Mouse (Mus musculus) CH12.LX (cell line): ENCODE measurements around the gene Riox1. TPM values are rescaled to one million over a fixed set of nuclear protein-coding genes. Genes with fewer than 3 reads are reported as not detected.

Experiments
- DNase-seq: peaks from one replicate; pipeline ENCODE4 v3.0.0-alpha.2; 2013; ENCODE audit errors: extremely low read depth
- H3K27ac ChIP-seq: 2 replicates; pipeline ENCODE4 v1.5.1; 2012; ENCODE audit warnings: low read depth, mild to moderate bottlenecking, control low read depth, moderate library complexity; ENCODE audit not compliant: insufficient read depth
- H3K27me3 ChIP-seq: replicated peaks from 2 replicates; pipeline ENCODE3; 2012; ENCODE audit warnings: inconsistent platforms
- H3K36me3 ChIP-seq, 2 experiments: replicated peaks in 1 of 2; 2 replicates each; pipeline versions ENCODE3 to v1.6.1; 2012; ENCODE audit warnings: inconsistent platforms in 1 of 2, low read length in 1 of 2, mild to moderate bottlenecking in 1 of 2, mixed read lengths in 1 of 2, moderate library complexity in 1 of 2; ENCODE audit not compliant: control insufficient read depth in 1 of 2, insufficient read depth in 1 of 2
- H3K4me1 ChIP-seq, 2 experiments: 2 replicates each; pipeline ENCODE4 v1.6.1; 2012; ENCODE audit warnings: inconsistent platforms in 1 of 2, moderate library complexity in 1 of 2; ENCODE audit not compliant: insufficient read depth in 2 of 2, control insufficient read depth in 1 of 2
- H3K4me2 ChIP-seq: 2 replicates; pipeline ENCODE4 v1.6.1; 2012; ENCODE audit warnings: low read depth, mild to moderate bottlenecking, control low read depth; ENCODE audit not compliant: poor library complexity, insufficient read depth, severe bottlenecking
- H3K4me3 ChIP-seq, 3 experiments: fragments of 150-350 bp in 1 of 3; sonication (generic) in 1 of 3; replicated peaks in 1 of 3; 2 replicates each; pipeline versions ENCODE3 to v1.5.1; 2011 to 2012; ENCODE audit warnings: low read depth in 2 of 3, low read length in 2 of 3, mild to moderate bottlenecking in 2 of 3, moderate library complexity in 2 of 3, control low read depth in 1 of 3, improper control_type of control experiment in 1 of 3, inconsistent platforms in 1 of 3, mixed read lengths in 1 of 3; ENCODE audit not compliant: poor library complexity in 1 of 3
- H3K79me2 ChIP-seq: replicated peaks from 2 replicates; pipeline ENCODE4 v1.6.1; 2012; ENCODE audit warnings: mild to moderate bottlenecking, moderate library complexity; ENCODE audit not compliant: control insufficient read depth, poor library complexity, insufficient read depth, severe bottlenecking; ENCODE audit errors: extremely low read depth
- H3K9ac ChIP-seq: 2 replicates; pipeline ENCODE4 v1.6.1; 2012; ENCODE audit warnings: low read depth, mild to moderate bottlenecking, control low read depth, moderate library complexity; ENCODE audit not compliant: insufficient read depth
- H3K9me3 ChIP-seq: replicated peaks from 2 replicates; pipeline ENCODE3; 2012; ENCODE audit warnings: low read length, inconsistent platforms, mixed read lengths
- CHD2 ChIP-seq: IDR thresholded peaks from 2 replicates; pipeline ENCODE4 v1.6.1; 2011; ENCODE audit warnings: low read length, improper control_type of control experiment
- CTCF ChIP-seq, 2 experiments: IDR thresholded peaks in 1 of 2; conservative IDR thresholded peaks in 1 of 2; 2 replicates each; pipeline ENCODE4 v1.5.1; 2011 to 2012; ENCODE audit warnings: low read depth in 2 of 2, low read length in 2 of 2, improper control_type of control experiment in 1 of 2, inconsistent platforms in 1 of 2, mild to moderate bottlenecking in 1 of 2, moderate library complexity in 1 of 2
- E2F4 ChIP-seq: IDR thresholded peaks from 2 replicates; pipeline ENCODE4 v1.6.1; 2011; ENCODE audit warnings: low read depth, low read length, improper control_type of control experiment; ENCODE audit not compliant: insufficient replicate concordance
- ELF1 ChIP-seq: IDR thresholded peaks from 2 replicates; pipeline ENCODE4 v1.6.1; 2014; ENCODE audit warnings: low read depth, mild to moderate bottlenecking, inconsistent platforms, low read length, improper control_type of control experiment
- EP300 ChIP-seq: IDR thresholded peaks from 2 replicates; pipeline ENCODE4 v1.6.1; 2011; ENCODE audit warnings: low read length, improper control_type of control experiment
- ETS1 ChIP-seq: conservative IDR thresholded peaks from 2 replicates; pipeline ENCODE4 v1.6.1; 2012; ENCODE audit warnings: low read depth, mild to moderate bottlenecking, inconsistent platforms, low read length, improper control_type of control experiment, moderate library complexity
- HCFC1 ChIP-seq: IDR thresholded peaks from 2 replicates; pipeline ENCODE4 v1.6.1; 2012; ENCODE audit warnings: low read depth, mild to moderate bottlenecking, inconsistent platforms, low read length, improper control_type of control experiment
- IRF4 ChIP-seq: IDR thresholded peaks from 2 replicates; pipeline ENCODE4 v1.6.1; 2014; ENCODE audit warnings: low read depth, mild to moderate bottlenecking, inconsistent platforms, low read length, improper control_type of control experiment
- JUND ChIP-seq: conservative IDR thresholded peaks from 2 replicates; pipeline ENCODE4 v1.6.1; 2011; ENCODE audit warnings: low read depth, low read length, improper control_type of control experiment
- MAFK ChIP-seq: IDR thresholded peaks from 2 replicates; pipeline ENCODE4 v1.6.1; 2011; ENCODE audit warnings: low read length, improper control_type of control experiment; ENCODE audit not compliant: insufficient replicate concordance
- MAX ChIP-seq: IDR thresholded peaks from 2 replicates; pipeline ENCODE4 v1.6.1; 2011; ENCODE audit warnings: low read length, improper control_type of control experiment
- MEF2A ChIP-seq: IDR thresholded peaks from 2 replicates; pipeline ENCODE4 v1.6.1; 2014; ENCODE audit warnings: low read depth, mild to moderate bottlenecking, inconsistent platforms, low read length, improper control_type of control experiment, borderline replicate concordance
- MXI1 ChIP-seq: IDR thresholded peaks from 2 replicates; pipeline ENCODE4 v1.6.1; 2011; ENCODE audit warnings: mild to moderate bottlenecking, low read depth, low read length, improper control_type of control experiment
- MYC ChIP-seq: IDR thresholded peaks from 2 replicates; pipeline ENCODE4 v1.6.1; 2011; ENCODE audit warnings: low read depth, mild to moderate bottlenecking, improper control_type of control experiment, low read length
- NELFE ChIP-seq: IDR thresholded peaks from 2 replicates; pipeline ENCODE4 v1.6.1; 2011; ENCODE audit warnings: low read depth, low read length, improper control_type of control experiment
- POLR2A ChIP-seq: IDR thresholded peaks from 2 replicates; pipeline ENCODE4 v1.6.1; 2011; ENCODE audit warnings: low read depth, mild to moderate bottlenecking, improper control_type of control experiment, low read length
- POLR2AphosphoS2 ChIP-seq: IDR thresholded peaks from 2 replicates; pipeline ENCODE4 v1.6.1; 2011; ENCODE audit warnings: low read depth, low read length, improper control_type of control experiment
- RCOR1 ChIP-seq: conservative IDR thresholded peaks from 2 replicates; pipeline ENCODE4 v1.6.1; 2012; ENCODE audit warnings: low read depth, mild to moderate bottlenecking, inconsistent platforms, low read length, improper control_type of control experiment
- SIN3A ChIP-seq: IDR thresholded peaks from 2 replicates; pipeline ENCODE4 v1.6.1; 2012; ENCODE audit warnings: low read length, improper control_type of control experiment, inconsistent platforms
- SMC3 ChIP-seq: IDR thresholded peaks from 2 replicates; pipeline ENCODE4 v1.6.1; 2011; ENCODE audit warnings: low read depth, low read length, improper control_type of control experiment
- TBP ChIP-seq: conservative IDR thresholded peaks from 2 replicates; pipeline ENCODE4 v1.6.1; 2011; ENCODE audit warnings: low read depth, low read length, improper control_type of control experiment
- TCF12 ChIP-seq: IDR thresholded peaks from 2 replicates; pipeline ENCODE4 v1.6.1; 2014; ENCODE audit warnings: low read depth, mild to moderate bottlenecking, inconsistent platforms, low read length, improper control_type of control experiment
- USF1 ChIP-seq: IDR thresholded peaks from 2 replicates; pipeline ENCODE4 v1.6.1; 2014; ENCODE audit warnings: low read depth, mild to moderate bottlenecking, inconsistent platforms, low read length, improper control_type of control experiment
- ZKSCAN1 ChIP-seq: IDR thresholded peaks from 2 replicates; pipeline ENCODE4 v1.6.1; 2012; ENCODE audit warnings: low read depth, inconsistent platforms, low read length, improper control_type of control experiment, borderline replicate concordance
- ZNF384 ChIP-seq: IDR thresholded peaks from 2 replicates; pipeline ENCODE4 v1.6.1; 2012; ENCODE audit warnings: low read depth, low read length, improper control_type of control experiment, inconsistent platforms
- dilution Hi-C: fragments of 300-500 bp; cut with MboI; formaldehyde crosslinking; loops from 2 replicates; pipeline ENCODE4 v1.14.3; 2020; ENCODE audit warnings: low sequenced_read_pairs; ENCODE audit not compliant: extremely low pct_unique_long_range_greater_than_20kb, extremely low pct_ligation_motif_present
- in situ Hi-C: fragments of 300-500 bp; cut with MboI; formaldehyde crosslinking; loops from 3 replicates; pipeline ENCODE4 v1.14.3; 2019; ENCODE audit warnings: low sequenced_read_pairs, low pct_ligation_motif_present, low pct_unique_long_range_greater_than_20kb, mixed read lengths
- polyA plus RNA-seq: library from polyadenylated mRNA; unstranded; fragments of >175 nt; gene quantifications from 2 replicates; pipeline ENCODE4 v1.2.1, GENCODE M21; 2012; ENCODE audit warnings: low read depth; ENCODE audit not compliant: insufficient read length
- total RNA-seq, 2 experiments: library from RNA; depleted of rRNA; stranded (reverse); fragments of 300-350 nt in 1 of 2; fragments of >200 nt in 1 of 2; gene quantifications; 2 replicates each; pipeline ENCODE4 v1.2.3; 2012 to 2014

Riox1 gene
- total and polyA plus RNA-seq, 3 experiments = 29.5 to 34.3 (median 31.9) TPM

DNA sequence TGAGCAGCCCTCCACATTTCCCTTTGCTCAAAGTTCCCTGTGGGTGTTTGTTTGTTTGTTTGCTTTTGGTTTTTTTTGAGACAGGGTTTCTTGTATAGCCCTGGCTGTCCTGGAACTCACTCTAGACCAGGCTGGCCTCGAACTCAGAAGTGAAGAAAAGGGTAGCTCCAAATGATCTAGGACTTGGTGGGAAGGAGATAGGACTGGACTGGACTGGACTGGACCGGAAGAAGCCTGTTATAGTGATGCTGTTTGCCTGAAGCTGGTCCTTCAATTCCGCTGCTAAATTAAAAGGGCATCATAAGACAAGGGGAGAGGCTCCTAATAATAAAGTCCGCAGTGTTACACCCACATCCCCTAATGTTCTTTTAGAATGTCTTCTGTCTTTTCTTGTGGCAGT is 38.1 kb downstream of the Riox1 start:
- H3K27ac ChIP-seq = 0 out of 2 replicates have a peak overlapping the region, but pooled peaks have one; percentile 84
- H3K79me2 ChIP-seq = no peaks in the 10 kb centered on the region
- no peak for TF ChIP-seq POLR2A
- TF ChIP-seq NELFE = no peak
- TF ChIP-seq ZNF384 = no peak
- TF ChIP-seq ELF1 = no peak
- no peak for TF ChIP-seq MEF2A
- TF ChIP-seq E2F4 = no peak
- no peak for TF ChIP-seq ETS1
- no peak for TF ChIP-seq MYC
- no peak for TF ChIP-seq SIN3A
- TF ChIP-seq ZKSCAN1 = no peak
- TF ChIP-seq CHD2 = no peak
- no peak for TF ChIP-seq EP300
- TF ChIP-seq MXI1 = no peak
- no peak for TF ChIP-seq TBP
- TF ChIP-seq JUND = no peak
- no peak for TF ChIP-seq RCOR1
- no peak for TF ChIP-seq MAX
- TF ChIP-seq USF1 = no peak
- no peak for TF ChIP-seq POLR2AphosphoS2
- TF ChIP-seq SMC3 = no peak

DNA sequence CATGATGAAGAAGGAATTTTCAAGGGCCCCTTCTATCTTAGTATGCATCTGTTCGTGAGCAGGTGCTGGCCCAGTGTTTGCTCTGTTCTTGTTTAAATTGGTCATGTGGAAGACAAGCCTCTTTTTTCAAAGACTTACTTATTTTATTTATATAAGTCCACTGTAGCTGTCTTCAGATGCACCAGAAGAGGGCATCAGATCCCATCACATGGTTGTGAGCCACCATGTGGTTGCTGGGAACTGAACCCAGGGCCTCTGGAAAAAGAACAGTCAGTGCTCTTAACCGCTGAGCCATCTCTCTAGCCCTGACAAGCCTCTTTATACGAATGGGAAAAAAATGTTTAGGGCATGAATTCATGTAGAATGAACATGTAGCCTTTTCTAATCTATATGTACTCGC is 39.0 kb downstream of the Riox1 start:
- in situ Hi-C loops = no loop called here
- DNase-seq = no peak
- no peak overlapping the region for H3K4me2 ChIP-seq
- H3K9ac ChIP-seq = no peak overlapping the region
- H3K36me3 ChIP-seq = peaks cover 14 to 21% of the 10 kb centered on the region in 2 experiments
- TF ChIP-seq MAFK (no peak), HCFC1 (no peak), TCF12 (no peak), USF1 (no peak), IRF4 (no peak), ZNF384 (no peak), E2F4 (no peak), MYC (no peak), CTCF (conservative IDR thresholded peaks at IDR 0.05 in 1 of 2, IDR thresholded peaks at IDR 0.05 in 1 of 2; ENCODE audit: low read depth in 2 of 2, low read length in 2 of 2) (0 out of 4 replicates have a peak, but pooled peaks of 1 of the 2 experiments have one; percentile 4)
- dilution Hi-C loops = no loop called here
- H3K4me3 ChIP-seq = no peak overlapping the region
- H3K9me3 ChIP-seq = no peaks in the 10 kb centered on the region
- peaks cover 7 to 16% of the 10 kb centered on the region in 2 experiments for H3K4me1 ChIP-seq
- no peak overlapping the region for H3K27ac ChIP-seq
- H3K79me2 ChIP-seq = no peaks in the 10 kb centered on the region
- H3K27me3 ChIP-seq = no peaks in the 10 kb centered on the region

More for the DNA sequence above, 38.1 kb downstream of the Riox1 start:
- H3K4me1 ChIP-seq = peaks cover 7 to 16% of the 10 kb centered on the region in 2 experiments
- H3K36me3 ChIP-seq = peaks cover 14 to 19% of the 10 kb centered on the region in 2 experiments
- H3K4me3 ChIP-seq = peak overlapping the region; percentile 58 to 70 (median 67)
- no peak for DNase-seq
- in situ Hi-C loops = no loop called here
- peak overlapping the region; percentile 62 for H3K9ac ChIP-seq
- H3K4me2 ChIP-seq = peak overlapping the region; percentile 68
- H3K27me3 ChIP-seq = no peaks in the 10 kb centered on the region
- H3K9me3 ChIP-seq = no peaks in the 10 kb centered on the region
- dilution Hi-C loops = no loop called here
